Comparison of ENCODE assay signal across 11 mouse cellular contexts in genomic region chr16:11414631-11415030, GRCm38 (mm10).
"Had no signal": no experiment of that assay in that cellular context is flagged by ENCODE, and none has a peak within 500 bp of the region (broad histone marks: within the 10 kb centered on the region; RNA-seq: fewer than 3 reads in every experiment).

No protein-coding gene starts in this region.

- H3K4me3 ChIP-seq: neural tube, embryonic 13.5 days; neural tube, embryonic 15.5 days; stomach, embryonic 15.5 days had no signal

- DNase-seq: retina, postnatal 1 day; right cerebral cortex, adult 18-20 months; right cerebral cortex, postnatal 14 days; right cerebral cortex, postnatal 25 days; right cerebral cortex, postnatal 4 days; spleen, adult 18-20 months; thymus, postnatal 4 days had no signal

- H3K27ac ChIP-seq: neural tube, embryonic 13.5 days; neural tube, embryonic 15.5 days; stomach, embryonic 15.5 days; stomach, postnatal 0 days had no signal

- H3K9ac ChIP-seq: neural tube, embryonic 13.5 days; neural tube, embryonic 15.5 days; stomach, embryonic 15.5 days had no signal

- H3K4me2 ChIP-seq: neural tube, embryonic 13.5 days; neural tube, embryonic 15.5 days; stomach, embryonic 15.5 days had no signal

- H3K9me3 ChIP-seq: neural tube, embryonic 13.5 days; neural tube, embryonic 15.5 days; stomach, embryonic 15.5 days had no signal

- H3K27me3 ChIP-seq: neural tube, embryonic 13.5 days; neural tube, embryonic 15.5 days; stomach, embryonic 15.5 days had no signal

- H3K4me1 ChIP-seq: neural tube, embryonic 13.5 days; neural tube, embryonic 15.5 days; stomach, embryonic 15.5 days had no signal
